Mouse (Mus musculus) induced T-regulatory cell, adult 2 months (primary cell): ENCODE results near the gene Pgbd1.
"Not testable (repeated sequence)": the region's sequence is repeated elsewhere in the genome, so short reads cannot be mapped to it uniquely, and the experiment has no call there.

Source experiments
- DNase-seq: peaks from one replicate; pipeline ENCODE4 v3.0.0-alpha.2; 2012; ENCODE audit warnings: low read depth

Pgbd1 gene

DNA sequence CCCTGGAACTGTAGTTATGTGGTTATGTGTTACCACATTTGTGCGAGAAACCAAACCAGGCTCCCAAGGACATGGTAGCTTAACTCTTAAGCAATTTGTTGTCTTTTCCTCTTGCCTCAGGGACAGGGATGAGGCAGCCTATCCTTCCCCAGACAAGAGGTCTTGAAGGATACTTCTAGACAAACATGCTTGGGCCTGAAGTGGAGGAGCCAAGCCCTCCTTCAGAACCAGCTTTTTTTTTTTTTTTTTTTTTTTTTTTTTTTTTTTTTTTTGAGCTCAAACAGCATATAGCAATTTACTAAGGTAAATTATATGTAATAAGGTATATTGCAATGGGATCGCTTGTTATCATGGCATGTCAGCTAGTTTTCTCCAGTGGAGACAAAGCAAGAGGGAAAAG lies 25.1 kb downstream of the Pgbd1 start:
- no peak for DNase-seq

DNA sequence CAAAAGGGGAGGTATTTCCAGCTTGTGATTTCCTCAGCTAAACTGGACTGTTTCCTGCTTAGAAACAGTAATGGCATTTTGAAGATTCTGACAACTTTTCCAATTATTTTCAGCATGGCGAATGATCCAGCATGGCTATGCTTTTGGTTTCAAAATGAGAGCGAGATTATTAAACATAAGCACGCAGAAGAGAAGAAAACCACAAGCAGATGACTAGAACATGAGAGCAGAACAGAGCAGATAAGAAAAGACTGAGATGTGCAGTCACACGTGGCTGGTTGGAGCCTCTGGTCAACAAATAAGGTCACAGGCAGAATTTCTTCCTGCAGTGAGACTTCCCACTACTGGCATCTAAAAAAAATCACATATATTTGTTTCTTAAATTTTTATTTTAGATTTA lies 25.6 kb downstream of the Pgbd1 start:
- DNase-seq: peak; percentile 53

DNA sequence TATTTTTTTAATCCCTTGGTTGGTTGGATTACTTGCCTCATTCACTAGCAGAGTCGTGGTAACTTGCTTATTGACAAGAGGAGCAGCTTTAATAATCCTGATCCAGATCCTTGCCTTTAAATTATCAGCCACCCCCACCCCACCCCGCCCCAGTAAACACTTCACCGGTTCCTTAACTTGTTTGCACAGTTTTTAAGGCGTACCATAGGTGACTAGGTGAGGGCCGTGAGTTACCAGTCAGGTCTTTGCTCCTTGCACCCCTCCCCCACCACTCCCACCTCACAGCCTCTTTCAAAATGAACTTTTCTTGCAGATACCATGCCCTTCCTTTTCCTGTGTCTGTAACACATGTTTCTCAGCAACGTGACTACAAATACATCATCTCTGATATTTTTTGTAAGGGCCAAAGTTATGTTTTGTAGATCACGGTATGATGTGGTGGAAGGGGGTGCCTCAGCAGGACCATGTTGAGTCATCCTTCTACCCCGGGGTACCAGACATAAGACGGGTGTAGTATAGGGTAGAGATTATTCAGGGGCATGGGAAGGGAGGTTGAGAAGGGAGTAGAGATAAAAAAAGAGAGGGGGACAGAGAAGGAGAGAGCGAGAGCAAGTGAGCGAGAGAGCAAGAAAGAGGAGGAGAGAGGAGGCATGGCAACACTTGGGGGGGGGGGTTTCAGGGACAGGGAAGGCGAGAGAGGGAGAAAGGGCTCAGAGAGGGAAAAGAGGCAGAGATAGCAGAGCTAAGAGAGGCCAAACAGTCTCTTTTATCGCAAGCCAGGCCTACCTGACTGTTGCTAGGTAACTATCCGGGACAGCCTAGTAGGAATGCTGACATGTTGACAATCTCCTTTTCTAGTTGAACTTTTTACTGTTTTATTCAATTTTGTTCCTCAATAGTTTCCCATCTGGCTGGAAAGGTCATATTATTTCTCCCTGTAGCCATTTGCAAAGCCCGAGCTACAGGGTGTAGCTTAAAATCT lies 26.3 kb downstream of the Pgbd1 start:
- DNase-seq: peak; percentile 57

DNA sequence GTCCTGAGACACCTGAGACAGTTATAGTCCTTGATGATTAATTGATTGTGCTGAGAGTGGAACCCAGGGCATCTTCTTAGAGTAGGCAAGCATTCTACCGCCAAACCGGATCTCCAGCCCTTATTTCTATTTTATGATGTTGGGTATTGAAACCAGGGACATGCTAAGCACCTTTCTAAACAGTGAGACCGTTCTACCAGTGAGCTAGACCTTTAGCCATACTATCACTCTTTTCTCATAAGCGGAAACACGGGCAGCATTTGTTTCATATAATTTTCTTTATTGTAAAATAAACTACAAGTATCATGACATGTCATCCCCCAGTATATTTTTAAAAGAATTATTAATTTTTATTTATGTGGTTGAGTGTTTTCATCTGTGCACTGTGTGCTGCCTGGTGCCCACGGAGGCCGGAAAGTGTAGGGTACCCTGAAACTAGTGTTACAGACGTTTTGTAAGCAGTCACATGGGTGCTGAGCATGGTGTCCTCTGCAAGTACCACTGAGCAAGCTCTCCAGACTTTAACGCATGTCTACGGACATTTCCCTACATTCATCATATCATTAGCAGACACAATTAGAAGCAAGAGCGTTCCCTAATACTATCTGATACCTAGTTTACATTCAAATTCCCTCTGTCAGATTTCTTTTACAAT lies 31.9 kb downstream of the Pgbd1 start:
- DNase-seq: no peak

DNA sequence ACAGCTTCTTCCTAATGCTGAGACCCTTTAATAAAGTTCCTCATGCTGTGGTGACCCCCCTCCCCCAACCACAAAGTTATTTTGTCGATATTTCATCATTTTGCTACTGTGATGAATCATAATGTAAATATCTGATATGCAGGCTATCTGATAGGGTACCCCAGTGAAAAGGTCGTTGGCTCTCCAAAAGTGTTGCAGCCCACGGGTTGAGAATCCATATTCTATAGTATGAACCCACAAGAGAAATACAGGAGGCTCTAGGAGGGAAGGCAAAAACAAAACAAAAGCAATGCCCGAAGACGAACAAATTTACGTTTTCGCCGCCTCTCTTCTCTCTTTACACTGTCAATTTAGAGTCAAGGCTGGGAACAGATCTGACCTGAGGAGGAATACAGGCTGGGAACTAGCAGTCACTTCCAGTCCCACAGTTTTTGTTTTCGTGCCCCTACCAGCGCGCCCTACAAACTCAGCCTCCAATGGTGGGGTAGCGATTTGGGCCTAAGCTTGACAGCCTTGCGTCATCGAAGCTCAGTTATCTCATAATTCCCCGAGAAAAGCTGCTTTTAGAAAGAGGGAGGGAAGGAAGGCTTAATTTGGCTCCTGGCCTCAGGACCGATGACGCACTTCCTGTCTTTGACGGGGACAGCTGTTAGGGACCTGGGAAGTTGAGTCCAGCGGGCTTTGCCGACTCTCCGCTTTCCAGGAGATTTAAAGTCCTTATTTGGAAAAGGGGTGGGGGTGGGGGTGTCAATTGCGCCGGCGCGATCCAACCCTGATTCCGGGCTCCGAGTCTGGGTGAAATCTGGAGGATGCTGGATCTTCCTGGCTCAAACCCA lies 32.7 kb downstream of the Pgbd1 start:
- peak; percentile 74 for DNase-seq

DNA sequence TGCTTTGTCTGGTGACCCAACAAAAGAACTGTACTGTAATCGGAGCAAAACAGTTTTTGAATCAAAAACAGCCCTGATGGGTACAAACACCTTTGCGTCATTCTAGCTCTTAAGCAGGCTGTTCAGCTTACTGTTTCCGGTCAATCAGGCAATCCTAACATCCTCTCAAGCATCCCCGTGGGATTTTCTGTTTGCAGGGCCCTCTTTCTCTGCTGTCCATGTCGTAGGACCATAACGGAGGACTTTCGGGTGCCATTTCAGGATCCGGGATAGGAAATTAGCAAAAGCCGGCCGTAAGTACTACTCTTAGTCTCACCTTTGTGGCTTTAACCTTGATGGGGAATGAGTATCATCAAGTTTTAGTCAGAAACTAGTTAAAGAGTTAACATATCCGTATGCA lies 33.5 kb downstream of the Pgbd1 start:
- DNase-seq: no peak

DNA sequence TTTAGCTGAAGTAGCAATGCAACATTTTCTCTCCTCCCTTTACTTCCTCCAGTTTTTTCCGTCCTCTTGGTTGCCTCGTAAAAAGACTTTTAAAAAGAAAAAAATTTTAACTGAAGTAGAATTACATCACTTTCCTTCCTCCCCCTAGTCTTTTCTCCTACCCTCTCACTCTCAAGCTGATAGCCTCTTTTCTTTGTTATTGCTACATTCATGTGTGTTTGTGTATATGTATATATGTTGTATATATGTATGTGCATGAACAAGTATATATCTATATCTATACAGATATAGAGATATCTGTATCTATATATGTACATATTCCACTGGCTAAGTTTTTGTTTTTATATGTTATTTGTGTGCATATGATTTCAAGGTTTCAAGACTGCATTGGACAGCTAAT lies 38.0 kb downstream of the Pgbd1 start:
- DNase-seq: no peak

DNA sequence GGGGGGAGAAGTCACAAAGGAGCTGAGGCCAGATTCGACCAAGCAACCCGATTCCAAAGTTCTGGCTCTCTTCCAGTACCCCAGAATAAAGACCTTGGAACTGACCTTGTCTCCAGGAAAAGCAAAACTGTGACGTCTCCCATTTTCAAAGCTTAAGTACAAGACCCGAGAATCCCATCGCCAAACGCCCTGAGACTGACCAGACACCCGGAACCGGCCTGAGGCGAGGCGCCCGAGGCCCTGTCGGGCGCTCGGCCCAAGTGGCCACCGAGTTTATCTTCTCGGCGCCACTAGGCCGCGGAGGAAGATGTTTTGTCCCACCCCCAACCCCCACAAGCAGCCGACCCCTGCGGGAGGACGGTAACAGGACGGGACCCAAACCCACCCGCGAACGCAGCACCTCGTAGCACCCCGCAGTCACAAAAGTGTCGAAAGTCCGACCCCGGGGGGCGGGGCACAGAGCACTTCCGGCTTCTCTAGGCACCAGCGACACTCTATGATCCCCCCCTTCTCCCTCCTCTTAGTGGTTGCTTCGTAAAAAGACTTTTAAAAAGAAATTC lies 38.5 kb downstream of the Pgbd1 start, which contains the start of gene Zkscan3:
Gene Zkscan3 (minus strand): TSS at position 469 of the 560 bp plus-strand sequence.
- DNase-seq: peak; percentile 93

DNA sequence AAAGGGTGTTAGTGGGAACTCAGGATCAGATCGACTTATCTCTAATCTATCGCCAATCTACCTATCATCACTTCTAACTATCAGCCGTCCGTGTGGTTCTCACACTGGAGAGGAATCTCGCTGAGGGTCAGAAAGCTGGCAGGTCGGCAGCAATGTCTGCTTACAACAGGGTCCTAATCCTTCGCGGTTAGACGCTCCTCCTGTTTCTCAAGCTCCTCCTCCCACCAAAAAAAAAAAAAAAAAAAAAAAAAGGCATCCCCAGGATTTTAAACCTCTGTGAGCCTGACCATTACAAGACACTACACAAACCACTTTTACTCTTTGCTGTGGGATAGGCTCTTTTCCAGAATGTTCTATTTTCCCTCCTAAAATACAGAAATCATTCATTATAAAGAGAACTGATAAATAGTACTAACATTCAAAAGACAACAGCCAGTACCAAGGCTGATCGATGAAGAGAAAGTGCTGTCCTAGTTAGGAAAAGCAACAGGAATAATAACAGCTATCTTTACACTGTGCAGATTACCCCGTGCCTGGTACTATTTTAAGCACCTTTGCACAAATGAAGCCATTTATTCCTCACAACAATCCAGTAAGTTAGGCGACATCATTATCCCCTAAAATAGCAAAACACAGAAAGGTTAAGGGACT lies 39.1 kb downstream of the Pgbd1 start:
- no peak for DNase-seq

DNA sequence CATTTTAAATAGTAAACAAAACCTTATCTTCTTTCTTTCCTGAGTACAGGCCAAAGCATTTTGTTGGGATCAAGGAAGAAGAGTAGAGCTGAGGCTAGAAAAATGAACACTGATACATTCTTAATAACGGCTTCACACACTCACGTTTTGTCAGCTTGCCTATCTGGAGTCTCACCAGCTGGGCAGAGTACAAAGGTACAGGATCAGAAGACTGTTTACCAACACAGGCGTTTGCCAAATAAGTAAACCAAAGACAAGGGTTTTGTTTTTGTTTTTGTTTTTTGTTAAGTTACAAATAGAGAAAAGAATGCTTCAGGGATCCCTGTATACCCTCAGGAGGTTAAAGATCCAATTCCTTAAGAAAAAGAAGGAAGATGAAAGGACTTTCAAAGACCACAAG lies 39.7 kb downstream of the Pgbd1 start:
- DNase-seq: no peak

DNA sequence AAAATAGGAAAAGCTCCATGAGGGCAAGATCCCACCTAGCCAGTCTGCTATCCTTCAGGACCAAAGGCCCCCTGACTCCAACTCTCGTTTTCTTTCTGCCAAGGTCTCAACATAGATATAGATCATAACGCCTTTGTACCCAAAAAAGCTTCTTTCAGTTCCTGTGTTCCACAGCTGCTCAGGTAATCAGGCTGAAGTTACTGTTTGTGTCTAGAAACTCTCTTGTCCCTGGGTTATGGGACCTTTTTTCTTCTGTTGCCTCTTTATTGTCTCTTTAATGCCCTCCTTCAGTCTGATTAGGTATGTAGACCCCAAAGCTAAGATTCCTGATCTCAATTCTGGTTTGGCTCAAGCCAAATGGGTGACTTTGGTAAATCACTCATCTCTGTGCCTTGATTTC lies 43.4 kb downstream of the Pgbd1 start:
- no peak for DNase-seq

DNA sequence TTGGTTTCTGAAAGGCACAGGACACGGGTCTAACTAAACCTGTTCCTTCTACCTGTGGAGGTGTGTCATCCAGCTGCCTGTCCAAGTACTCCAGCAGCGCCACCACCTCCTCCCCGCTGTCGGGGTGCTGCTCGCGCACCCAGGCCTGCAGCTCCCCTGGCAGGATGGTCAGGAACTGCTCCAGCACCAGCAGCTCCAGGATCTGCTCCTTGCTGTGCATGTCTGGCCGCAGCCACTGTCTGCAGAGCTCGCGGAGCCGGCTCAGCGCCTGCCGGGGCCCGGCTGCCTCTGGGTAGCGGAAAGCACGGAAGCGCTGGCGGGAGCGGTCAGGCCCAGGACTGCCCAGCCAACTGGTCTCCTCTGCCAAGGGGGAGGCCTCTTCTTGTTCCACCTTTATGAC lies 44.8 kb downstream of the Pgbd1 start:
- DNase-seq: not testable (repeated sequence)

DNA sequence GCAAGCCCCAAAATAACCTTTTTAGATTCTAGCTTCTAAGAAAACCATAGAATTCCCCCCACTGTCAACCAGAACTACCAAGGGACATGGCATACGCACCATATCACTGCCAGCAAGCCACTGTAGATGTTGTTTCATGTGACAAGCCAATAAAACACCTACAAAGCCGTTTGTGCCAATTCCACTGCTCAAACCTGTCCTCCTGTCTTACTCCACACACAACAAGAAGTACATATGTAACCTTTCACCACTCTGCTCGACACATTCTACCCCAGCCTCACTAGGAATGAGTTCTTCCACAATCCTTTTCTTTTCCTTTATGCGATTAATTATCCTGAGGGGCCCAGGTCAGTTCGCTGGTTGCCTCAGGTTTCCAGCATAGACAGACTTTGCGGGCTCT lies 45.2 kb downstream of the Pgbd1 start:
- no peak for DNase-seq

DNA sequence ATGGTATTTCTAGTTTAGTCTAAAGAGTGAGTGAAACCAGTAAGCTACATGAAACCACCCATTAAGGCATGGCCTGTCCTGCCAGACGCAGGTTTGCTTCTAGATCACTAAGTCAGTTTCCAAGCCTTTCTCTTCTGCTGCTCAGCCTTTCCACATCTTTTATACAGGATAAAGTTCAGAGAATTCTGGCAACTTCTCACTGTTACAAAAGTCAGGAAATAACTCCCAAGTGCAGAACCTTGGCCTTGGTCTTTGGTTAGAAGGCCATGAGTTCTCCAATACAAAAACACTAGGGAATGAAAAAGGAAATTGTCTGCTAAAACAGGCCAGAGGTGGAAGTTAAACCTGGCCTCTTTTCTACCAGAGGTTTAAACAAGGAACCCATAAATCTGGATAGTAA lies 45.6 kb downstream of the Pgbd1 start:
- no peak for DNase-seq

DNA sequence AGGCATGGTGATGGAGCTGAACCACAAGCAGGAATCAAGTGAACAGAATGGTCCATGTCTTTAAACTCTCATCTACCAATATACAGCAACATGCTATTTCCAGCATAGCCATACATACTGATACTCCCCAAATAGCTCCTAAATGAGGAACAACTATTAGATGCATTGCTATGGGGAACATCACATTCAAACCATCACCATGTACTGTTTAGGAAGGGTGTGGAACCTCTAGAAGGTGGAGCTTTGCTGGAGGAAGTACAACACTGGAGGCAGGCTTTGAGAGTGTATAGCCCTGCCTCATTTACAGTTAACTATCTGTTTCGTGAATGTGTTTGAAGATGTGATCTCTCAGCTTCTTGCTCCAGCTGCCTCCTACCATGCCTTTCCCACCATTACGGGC lies 63.1 kb downstream of the Pgbd1 start:
- no peak for DNase-seq

DNA sequence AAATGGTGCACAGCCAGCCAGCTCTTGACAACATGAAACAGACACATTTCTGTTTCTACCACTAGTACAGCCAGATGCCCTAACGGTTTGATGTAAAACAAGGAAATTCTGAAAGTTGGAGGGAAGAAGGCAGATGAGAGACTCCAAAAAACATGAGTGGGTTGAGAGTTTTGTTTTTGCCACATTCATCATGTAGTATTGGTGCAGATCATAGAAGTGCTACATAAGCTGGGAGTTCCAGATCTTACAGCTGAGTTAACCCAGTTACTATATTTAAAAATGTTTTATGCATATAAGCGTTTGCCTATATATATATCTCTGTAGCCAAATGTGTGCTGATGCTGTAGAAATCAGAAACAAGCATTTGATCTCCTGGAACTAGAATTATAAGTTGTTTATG lies 68.2 kb downstream of the Pgbd1 start:
- DNase-seq: no peak
